Mouse (Mus musculus) neural tube, embryonic 12.5 days (tissue): Measurements from ENCODE around the gene Spg11. TPM values are rescaled to one million over a fixed set of nuclear protein-coding genes. Genes with fewer than 3 reads are reported as not detected.
A peak's percentile ranks its signal among the peaks of the same experiment; 100 is the strongest.

ENCODE experiments used
- ATAC-seq: fragments of 200-750 bp; cut with Nextera tagmentation; 2 replicates; pipeline ENCODE4 v1.8.0; 2017; ENCODE audit warnings: low read depth, mild to moderate bottlenecking, moderate TSS enrichment, moderate library complexity; ENCODE audit not compliant: low FRiP score
- H3K27ac ChIP-seq: fragments of 300-500 bp; sonication (generic); 2 replicates; pipeline ENCODE4 v1.5.1; 2016
- H3K27me3 ChIP-seq: fragments of 300-500 bp; sonication (generic); replicated peaks from 2 replicates; pipeline ENCODE4 v1.6.1; 2016; ENCODE audit warnings: mild to moderate bottlenecking
- H3K36me3 ChIP-seq: fragments of 300-500 bp; sonication (generic); 2 replicates; pipeline ENCODE4 v1.6.1; 2016; ENCODE audit warnings: mild to moderate bottlenecking
- H3K4me1 ChIP-seq: fragments of 300-500 bp; sonication (generic); 2 replicates; pipeline ENCODE4 v1.6.1; 2016
- H3K4me2 ChIP-seq: fragments of 300-500 bp; sonication (generic); replicated peaks from 2 replicates; pipeline ENCODE4 v1.6.1; 2016; ENCODE audit warnings: mild to moderate bottlenecking
- H3K4me3 ChIP-seq: fragments of 300-500 bp; sonication (generic); 2 replicates; pipeline ENCODE4 v1.5.1; 2016
- H3K9ac ChIP-seq: fragments of 300-500 bp; sonication (generic); 2 replicates; pipeline ENCODE4 v1.6.1; 2016; ENCODE audit warnings: mild to moderate bottlenecking
- H3K9me3 ChIP-seq: fragments of 300-500 bp; sonication (generic); 2 replicates; pipeline ENCODE4 v1.6.1; 2016; ENCODE audit warnings: mild to moderate bottlenecking
- WGBS: fragments of 180-500 bp; shearing (Covaris S2); methylation state at CpG from one replicate; pipeline ENCODE4 v1.1.7; 2016; 5-methylcytosine and 5-hydroxymethylcytosine counted together
- polyA plus RNA-seq: library from polyadenylated mRNA; unstranded; fragments of >200 nt; fragmentation: Nextera tagmentation; extraction: Ambion mirVana; gene quantifications from 2 replicates; pipeline ENCODE4 v1.2.1, GENCODE M21; 2016

Gene Spg11
- 9.6 and 10.5 TPM in 2 replicates for polyA plus RNA-seq

DNA sequence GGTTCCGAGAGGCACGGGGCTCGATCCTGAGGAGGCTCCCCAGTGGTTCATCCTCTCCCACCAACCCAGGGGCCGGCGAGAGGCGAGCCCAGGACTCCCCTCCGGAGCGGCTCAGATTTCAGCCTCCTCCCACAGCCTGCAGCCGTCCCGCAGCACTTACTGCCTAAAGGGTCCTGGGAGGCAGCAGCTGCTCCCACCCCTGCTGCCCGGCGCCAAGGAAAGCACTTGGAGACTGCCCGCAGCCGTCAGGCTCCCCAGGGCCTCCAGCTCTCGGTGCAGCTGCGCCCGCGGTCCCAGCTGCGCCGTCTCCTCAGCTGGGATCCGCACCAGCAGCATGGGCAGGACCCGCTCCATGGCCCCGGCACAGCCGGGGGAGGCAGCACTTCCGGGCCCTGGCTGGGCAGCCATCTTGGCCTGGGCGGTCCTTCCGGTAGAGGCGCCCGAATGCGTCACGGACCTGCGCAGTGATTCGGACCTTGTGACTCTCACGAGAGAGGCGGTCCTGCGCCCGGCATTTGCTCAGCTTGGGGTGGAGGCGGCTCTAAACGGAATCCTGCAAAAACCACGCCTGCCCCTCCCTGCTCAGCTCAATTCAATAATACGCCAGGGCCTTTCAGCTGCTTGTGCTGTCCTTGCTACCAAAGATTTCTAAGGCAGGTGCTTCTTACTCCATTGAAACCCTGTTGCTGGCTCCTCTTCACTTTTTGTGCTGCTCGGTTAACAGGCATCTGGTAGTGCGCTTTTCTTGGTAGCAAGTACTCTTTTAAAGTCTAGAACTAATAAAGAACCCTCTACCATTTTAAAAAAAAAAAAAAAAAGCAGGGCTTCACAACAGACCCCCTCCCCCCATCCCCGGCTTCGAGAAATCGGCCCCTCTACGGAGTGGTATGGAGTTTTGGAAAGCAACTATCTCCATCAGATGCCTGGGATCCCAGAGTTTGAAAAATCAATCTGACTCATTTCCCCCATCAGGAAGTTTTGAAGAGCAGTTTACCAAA lies at the start of gene Spg11:
Gene Spg11, minus strand, starts transcription at position 426 of the 998 bp plus-strand sequence.
- H3K9me3 ChIP-seq: no peaks in the 10 kb centered on the region
- peaks cover 3% of the 10 kb centered on the region for H3K4me1 ChIP-seq
- peak within 1 kb of the TSS; percentile 83 for H3K9ac ChIP-seq
- H3K27ac ChIP-seq: peak within 1 kb of the TSS; percentile 93
- H3K27me3 ChIP-seq: no peaks in the 10 kb centered on the region
- peak within 1 kb of the TSS; percentile 63 for H3K4me2 ChIP-seq
- peak; percentile 99 for ATAC-seq
- under 1% methylated on average over 47 of the region's 47 CpGs for WGBS
- peak within 1 kb of the TSS; percentile 80 for H3K4me3 ChIP-seq
- peaks cover 8% of the 10 kb centered on the region; the same call in 1 of the 2 replicates for H3K36me3 ChIP-seq

DNA sequence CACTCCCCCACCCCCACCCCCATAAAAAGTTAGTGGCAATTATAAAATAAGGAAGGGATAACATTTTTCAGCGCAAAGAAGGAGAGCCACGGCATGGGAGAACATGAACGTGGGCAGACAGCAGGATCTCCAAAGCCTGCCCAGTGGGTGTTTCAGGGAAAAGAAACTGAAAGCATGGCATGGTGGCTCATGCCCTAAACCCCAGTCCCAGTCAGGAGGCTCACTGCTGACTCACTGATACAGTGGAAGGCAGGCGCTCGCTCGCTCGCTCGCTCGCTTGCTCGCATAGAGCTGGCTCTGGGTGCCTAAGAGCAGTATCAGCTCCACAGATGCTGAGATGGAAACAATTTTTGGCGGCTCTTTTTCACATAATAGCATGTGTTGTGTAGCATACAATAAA lies 46.1 kb upstream of the Spg11 start:
- Histone ChIP-seq H3K4me2 (no peak overlapping the region), H3K9ac (no peak overlapping the region), H3K36me3 (no peaks in the 10 kb centered on the region), H3K4me3 (no peak overlapping the region), H3K9me3 (no peaks in the 10 kb centered on the region), H3K27ac (no peak overlapping the region), H3K27me3 (no peaks in the 10 kb centered on the region), H3K4me1 (no peaks in the 10 kb centered on the region)
- 87% methylated on average over 11 of the region's 11 CpGs for WGBS
- ATAC-seq: no peak

DNA sequence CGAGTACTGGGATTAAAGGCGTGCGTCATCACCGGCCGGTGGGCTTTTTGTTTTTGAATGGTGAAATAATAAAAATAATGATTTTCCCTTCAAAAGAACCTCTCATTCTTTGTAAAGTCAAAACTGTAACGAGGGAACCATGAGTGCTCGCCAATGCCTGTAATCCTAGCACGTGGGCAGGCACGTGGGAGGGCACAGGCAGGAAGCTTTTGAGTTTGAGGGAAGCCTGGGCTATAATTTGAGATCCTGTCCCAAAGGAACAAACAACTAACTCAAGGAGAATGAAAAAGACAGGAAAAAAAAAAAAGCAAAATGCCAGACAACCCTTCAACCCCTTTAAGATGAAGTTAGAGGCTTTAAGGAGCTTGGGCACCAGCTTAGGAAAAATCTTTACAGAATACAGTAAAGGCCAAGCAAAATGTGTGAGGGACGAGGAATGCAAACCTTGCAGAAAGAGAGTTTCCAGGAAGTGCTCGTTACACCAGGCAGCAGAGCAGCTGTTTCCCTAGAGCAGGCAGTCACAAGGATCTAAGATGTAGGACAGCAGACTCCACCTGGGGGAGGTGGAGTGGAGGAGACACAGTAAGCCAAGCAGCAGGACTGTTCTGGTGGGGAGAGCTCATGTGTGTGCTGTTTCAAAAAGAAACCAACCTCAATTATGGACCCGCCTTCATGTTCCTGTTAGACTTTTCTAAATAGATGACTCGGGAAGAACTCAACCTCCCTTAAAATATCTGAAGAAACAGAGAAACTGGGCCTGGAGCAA lies 45.4 kb upstream of the Spg11 start:
- no peaks in the 10 kb centered on the region for H3K4me1 ChIP-seq
- ATAC-seq: no peak
- H3K9me3 ChIP-seq: no peaks in the 10 kb centered on the region
- no peaks in the 10 kb centered on the region for H3K27me3 ChIP-seq
- H3K4me2 ChIP-seq: no peak overlapping the region
- H3K36me3 ChIP-seq: no peaks in the 10 kb centered on the region
- no peak overlapping the region for H3K4me3 ChIP-seq
- 81% methylated on average over 13 of the region's 13 CpGs for WGBS
- H3K27ac ChIP-seq: no peak overlapping the region
- no peak overlapping the region for H3K9ac ChIP-seq

DNA sequence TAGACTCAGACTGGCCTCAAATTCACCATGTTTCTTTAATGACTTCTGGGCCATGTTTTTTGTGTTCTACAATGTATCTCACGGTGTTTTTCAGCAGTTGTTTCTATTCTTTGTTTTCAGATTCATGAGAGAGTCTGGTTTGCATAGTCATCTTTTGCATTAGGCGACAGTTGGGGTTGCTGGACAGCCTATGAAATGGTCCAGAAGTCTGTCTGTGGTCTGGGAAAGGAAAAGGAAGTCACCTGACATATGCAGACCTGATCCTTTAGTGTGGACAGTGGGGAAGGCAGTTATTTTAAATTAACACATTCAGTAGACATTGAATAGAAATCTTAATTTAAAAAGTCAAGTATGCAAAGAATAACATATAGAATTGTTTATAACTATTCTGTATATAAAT lies 44.3 kb upstream of the Spg11 start:
- no peak for ATAC-seq
- H3K4me2 ChIP-seq: no peak overlapping the region
- WGBS: 75% methylated on average over 2 of the region's 2 CpGs

DNA sequence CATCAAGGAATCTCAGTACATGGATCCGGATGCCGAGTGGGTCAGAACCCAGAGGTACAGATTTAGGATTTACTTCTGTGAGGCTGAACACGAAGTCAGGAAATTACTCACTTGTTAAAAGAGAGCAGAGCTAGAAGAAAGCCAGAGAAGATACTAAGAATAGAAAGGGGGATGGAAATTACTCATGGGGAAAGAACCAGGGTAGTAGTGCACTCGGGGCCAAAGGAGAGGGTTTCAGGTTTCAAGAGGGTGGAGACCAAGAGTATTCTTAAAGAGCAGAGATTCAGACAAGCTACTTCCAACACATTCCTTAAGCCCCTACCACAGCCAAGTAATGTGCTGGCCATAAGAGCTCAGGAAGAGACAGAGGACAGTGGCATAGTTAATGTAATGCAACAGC lies 43.4 kb upstream of the Spg11 start:
- no peaks in the 10 kb centered on the region for H3K36me3 ChIP-seq
- no peak overlapping the region for H3K27ac ChIP-seq
- no peaks in the 10 kb centered on the region for H3K4me1 ChIP-seq
- 40% methylated on average over 4 of the region's 4 CpGs for WGBS
- H3K9ac ChIP-seq: no peak overlapping the region
- no peak overlapping the region for H3K4me3 ChIP-seq
- H3K9me3 ChIP-seq: no peaks in the 10 kb centered on the region
- no peak overlapping the region for H3K4me2 ChIP-seq
- no peaks in the 10 kb centered on the region for H3K27me3 ChIP-seq
- no peak for ATAC-seq

More for the DNA sequence above, 44.3 kb upstream of the Spg11 start:
- H3K4me3 ChIP-seq: no peak overlapping the region
- H3K9me3 ChIP-seq: no peaks in the 10 kb centered on the region
- no peaks in the 10 kb centered on the region for H3K4me1 ChIP-seq
- H3K27ac ChIP-seq: no peak overlapping the region
- H3K36me3 ChIP-seq: no peaks in the 10 kb centered on the region
- no peak overlapping the region for H3K9ac ChIP-seq
- no peaks in the 10 kb centered on the region for H3K27me3 ChIP-seq

DNA sequence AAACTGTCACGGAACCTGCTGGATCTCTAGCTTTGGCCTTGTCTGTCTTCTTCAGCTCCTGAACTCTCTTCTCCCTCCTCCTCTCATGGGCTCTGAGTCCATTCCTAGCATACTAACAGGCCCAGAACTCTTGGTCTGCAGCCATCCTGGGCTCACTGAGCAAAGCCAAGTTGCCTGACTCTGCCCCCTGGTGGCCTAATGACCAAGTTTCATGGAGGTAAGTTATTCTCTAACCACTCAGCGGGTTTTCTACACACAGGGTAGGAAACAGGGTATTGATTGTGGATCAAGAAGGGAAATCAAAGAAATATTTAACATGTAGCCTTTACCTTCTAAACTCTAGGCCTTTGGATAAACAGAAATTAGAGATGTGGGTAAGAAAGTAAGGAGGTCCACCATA lies 42.5 kb upstream of the Spg11 start, which contains the start of gene Trim69:
Gene Trim69, plus strand, starts transcription at position 21 of the 400 bp plus-strand sequence.
- WGBS: 32% methylated on average over 2 of the region's 2 CpGs
- peak; percentile 44; the same call in 1 of the 2 replicates for ATAC-seq

DNA sequence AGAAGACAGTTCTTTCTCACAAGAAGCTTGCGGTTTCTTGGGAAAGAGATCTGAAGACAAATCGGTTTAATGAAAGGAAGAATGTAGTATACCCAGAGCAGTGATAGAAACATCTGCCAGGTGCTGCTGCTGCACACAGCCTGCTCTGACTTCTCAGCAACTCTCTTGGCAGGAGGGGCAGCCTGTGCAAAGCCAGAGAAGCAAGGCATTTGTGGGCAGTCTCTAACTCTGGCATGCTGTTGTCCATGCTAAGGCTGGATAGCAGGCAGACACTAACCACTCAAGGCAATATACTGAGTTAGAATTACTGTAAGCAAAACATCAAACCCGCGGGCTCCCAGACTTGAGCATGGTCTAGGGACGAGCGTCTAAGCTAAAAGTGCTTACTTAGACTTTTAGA lies 41.5 kb upstream of the Spg11 start:
- Histone ChIP-seq H3K4me1 (no peaks in the 10 kb centered on the region), H3K27me3 (no peaks in the 10 kb centered on the region), H3K27ac (no peak overlapping the region), H3K4me3 (no peak overlapping the region), H3K4me2 (no peak overlapping the region), H3K9me3 (no peaks in the 10 kb centered on the region), H3K36me3 (0 out of 2 replicates have a peak, but pooled peaks cover 3% of the 10 kb centered on the region), H3K9ac (no peak overlapping the region)
- 89% methylated on average over 6 of the region's 6 CpGs for WGBS
- ATAC-seq: no peak

More for the DNA sequence above, 42.5 kb upstream of the Spg11 start, which contains the start of gene Trim69:
- Histone ChIP-seq H3K27me3 (no peaks in the 10 kb centered on the region), H3K4me2 (no peak within 1 kb of the TSS), H3K4me3 (no peak within 1 kb of the TSS), H3K36me3 (no peaks in the 10 kb centered on the region), H3K9ac (no peak within 1 kb of the TSS), H3K27ac (no peak within 1 kb of the TSS), H3K4me1 (no peaks in the 10 kb centered on the region), H3K9me3 (no peaks in the 10 kb centered on the region)

DNA sequence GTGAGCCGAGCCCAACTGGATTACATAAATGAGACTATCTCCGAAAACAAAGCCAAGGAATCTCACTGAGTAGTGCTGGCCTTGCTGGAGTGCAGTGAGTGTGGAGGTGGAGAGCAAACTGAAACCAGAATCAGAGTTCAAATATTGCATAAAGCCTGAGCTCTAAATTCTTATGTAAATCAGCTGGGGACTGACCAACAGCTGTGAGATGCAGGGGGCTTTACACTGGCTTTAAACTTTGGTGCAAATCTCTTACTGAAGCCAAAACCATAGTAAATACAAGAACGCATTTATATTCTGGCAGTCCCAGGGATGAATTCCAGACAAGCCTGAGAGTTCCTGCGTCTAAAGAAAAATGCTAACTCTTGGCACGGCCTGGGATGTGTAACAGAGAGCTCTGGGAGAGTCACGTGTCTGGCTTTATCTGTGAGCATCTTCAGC lies 40.2 kb upstream of the Spg11 start:
- ATAC-seq: no peak
- WGBS: 78% methylated on average over 6 of the region's 6 CpGs
- Histone ChIP-seq H3K4me3 (no peak overlapping the region), H3K36me3 (0 out of 2 replicates have a peak, but pooled peaks cover 3% of the 10 kb centered on the region), H3K9me3 (no peaks in the 10 kb centered on the region), H3K27me3 (no peaks in the 10 kb centered on the region), H3K27ac (no peak overlapping the region), H3K4me2 (no peak overlapping the region), H3K4me1 (no peaks in the 10 kb centered on the region), H3K9ac (no peak overlapping the region)

DNA sequence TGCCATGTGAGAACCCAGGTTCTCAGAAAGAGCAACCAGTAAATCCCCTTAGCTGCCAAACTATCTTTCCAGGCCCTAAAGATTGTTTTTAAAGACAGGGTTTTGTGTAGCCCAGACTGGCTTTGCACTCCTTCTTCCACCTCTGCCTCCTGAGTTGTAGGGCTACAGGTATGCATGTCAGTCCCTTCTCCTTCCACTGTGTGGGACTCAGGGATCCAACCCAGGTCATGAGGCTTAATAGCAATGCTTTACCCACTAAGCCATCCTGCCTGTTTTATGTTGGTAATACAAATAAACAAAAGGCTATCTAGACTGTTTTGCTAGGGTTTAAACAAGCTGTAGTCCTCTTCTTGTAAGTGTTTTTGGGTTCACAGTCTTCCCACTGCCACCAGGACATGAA lies 39.4 kb upstream of the Spg11 start:
- H3K4me1 ChIP-seq: no peaks in the 10 kb centered on the region
- H3K9me3 ChIP-seq: no peaks in the 10 kb centered on the region
- H3K4me3 ChIP-seq: no peak overlapping the region
- no peak overlapping the region for H3K9ac ChIP-seq
- H3K27ac ChIP-seq: no peak overlapping the region
- no peak for ATAC-seq
- no peak overlapping the region for H3K4me2 ChIP-seq
- H3K36me3 ChIP-seq: 0 out of 2 replicates have a peak, but pooled peaks cover 3% of the 10 kb centered on the region
- no peaks in the 10 kb centered on the region for H3K27me3 ChIP-seq

DNA sequence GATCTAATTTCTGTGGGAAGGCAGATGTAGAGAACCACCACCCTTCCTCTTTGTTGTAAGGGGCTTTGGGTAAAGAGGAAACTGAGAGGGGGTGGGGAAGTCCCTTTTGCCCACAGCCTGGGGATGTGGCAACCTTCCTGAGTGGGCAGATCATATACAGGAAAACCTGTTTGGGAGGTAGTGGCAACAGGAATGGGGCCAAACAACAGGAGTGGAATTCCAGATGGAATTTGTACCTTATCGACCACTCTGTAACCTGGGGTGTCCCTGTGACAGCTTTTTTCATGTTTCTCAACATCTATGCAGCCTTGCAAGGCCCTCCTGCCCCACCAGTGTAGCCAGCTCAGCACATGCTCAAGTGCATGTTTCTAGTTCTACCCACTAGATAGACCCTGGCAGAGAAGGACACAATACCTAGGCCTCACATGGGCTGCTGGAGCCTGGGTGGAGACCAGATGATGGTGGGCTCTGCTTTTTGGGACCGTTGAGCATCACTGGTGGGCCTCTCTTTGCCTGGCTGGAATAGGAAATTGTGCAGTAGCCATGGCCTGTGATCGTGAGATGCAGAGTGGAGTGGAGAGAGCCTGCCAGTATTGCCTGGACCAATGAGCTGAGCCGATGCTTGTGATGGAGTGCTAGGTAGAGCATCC lies 38.0 kb upstream of the Spg11 start:
- no peak overlapping the region for H3K4me3 ChIP-seq
- no peak for ATAC-seq
- no peaks in the 10 kb centered on the region for H3K4me1 ChIP-seq
- no peak overlapping the region for H3K27ac ChIP-seq
- H3K27me3 ChIP-seq: no peaks in the 10 kb centered on the region
- H3K9me3 ChIP-seq: no peaks in the 10 kb centered on the region
- no peak overlapping the region for H3K9ac ChIP-seq
- H3K36me3 ChIP-seq: 0 out of 2 replicates have a peak, but pooled peaks cover 3% of the 10 kb centered on the region
- H3K4me2 ChIP-seq: no peak overlapping the region
- WGBS: 91% methylated on average over 4 of the region's 4 CpGs

DNA sequence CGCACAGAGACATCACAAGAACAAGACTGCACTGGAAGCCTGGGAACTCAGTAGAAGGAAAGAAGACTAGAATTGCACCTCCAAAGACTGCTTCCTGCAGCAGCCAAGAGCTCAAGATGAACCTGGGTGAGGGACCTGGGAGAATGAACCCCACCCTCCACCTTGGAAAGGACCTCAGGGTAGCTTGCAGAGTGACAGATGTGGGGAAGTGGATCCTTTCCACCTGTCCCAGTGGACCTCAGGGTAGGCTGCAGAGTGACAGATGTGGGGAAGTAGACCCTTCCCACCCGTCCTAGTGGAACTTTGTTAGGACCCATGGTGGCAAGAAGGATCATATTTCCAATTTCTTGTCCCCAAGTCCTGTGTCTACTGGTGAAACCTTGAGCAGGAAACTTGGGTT lies 37.1 kb upstream of the Spg11 start:
- H3K4me2 ChIP-seq: no peak overlapping the region
- no peaks in the 10 kb centered on the region for H3K4me1 ChIP-seq
- H3K27ac ChIP-seq: no peak overlapping the region
- H3K27me3 ChIP-seq: no peaks in the 10 kb centered on the region
- no peak for ATAC-seq
- H3K4me3 ChIP-seq: no peak overlapping the region
- no peak overlapping the region for H3K9ac ChIP-seq
- H3K36me3 ChIP-seq: 0 out of 2 replicates have a peak, but pooled peaks cover 3% of the 10 kb centered on the region
- 81% methylated on average over 2 of the region's 2 CpGs for WGBS
- no peaks in the 10 kb centered on the region for H3K9me3 ChIP-seq
